Mouse (Mus musculus): ENCODE measurements around the gene Slit3. TPM values are rescaled to one million over a fixed set of nuclear protein-coding genes. Genes with fewer than 3 reads are reported as not detected.

The Slit3 gene
- total and polyA plus RNA-seq, 2 experiments from 2014 or later: 6.7 to 23.7 TPM

DNA sequence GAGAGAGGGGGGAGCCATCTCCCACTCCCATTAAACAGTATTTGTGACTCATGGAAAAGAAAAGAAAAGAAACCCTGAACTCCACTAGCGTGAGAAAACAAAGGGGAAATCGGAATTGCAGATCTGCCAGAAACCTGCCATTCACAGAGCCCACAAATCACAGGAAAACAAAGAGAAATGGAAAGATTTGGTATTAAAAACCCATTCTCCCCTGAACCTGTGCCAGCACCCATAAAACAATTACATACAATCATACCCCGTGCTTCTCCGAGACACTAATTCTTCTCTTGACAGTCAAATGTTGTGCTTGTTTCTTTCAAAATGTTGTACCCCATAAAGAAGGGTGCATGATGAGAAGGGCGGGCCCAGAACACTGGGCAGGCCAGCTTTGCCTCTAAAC, 185.9 kb downstream of the Slit3 start:
- WGBS: 80% methylated on average over 5 of the region's 5 CpGs
- Histone ChIP-seq H3K9ac (replicated peaks; ENCODE audit: low read depth, low read length) (no peak overlapping the region), H3K27me3 (ENCODE audit: control insufficient read depth, insufficient read depth, low read length) (no peaks in the 10 kb centered on the region), H3K4me1 (ENCODE audit: control insufficient read depth, insufficient read depth) (no peaks in the 10 kb centered on the region), H3K4me2 (ENCODE audit: low read depth, low read length) (no peak overlapping the region), H3K4me3 (ENCODE audit: low read depth, low read length) (no peak overlapping the region), H3K9me3 (replicated peaks; ENCODE audit: control insufficient read depth, low read length) (no peaks in the 10 kb centered on the region), H3K27ac (ENCODE audit: low read depth) (no peak overlapping the region), H3K36me3 (replicated peaks; ENCODE audit: control insufficient read depth, insufficient read depth, low read length) (no peaks in the 10 kb centered on the region)
- no peak for DNase-seq (ENCODE audit: low spot score)
- no peak for TF ChIP-seq CTCF (IDR thresholded peaks at IDR 0.05; ENCODE audit: low read depth)
- TF ChIP-seq EP300 (IDR thresholded peaks at IDR 0.05; ENCODE audit: low read depth): no peak
- ATAC-seq (ENCODE audit: insufficient read depth, low read depth): no peak

DNA sequence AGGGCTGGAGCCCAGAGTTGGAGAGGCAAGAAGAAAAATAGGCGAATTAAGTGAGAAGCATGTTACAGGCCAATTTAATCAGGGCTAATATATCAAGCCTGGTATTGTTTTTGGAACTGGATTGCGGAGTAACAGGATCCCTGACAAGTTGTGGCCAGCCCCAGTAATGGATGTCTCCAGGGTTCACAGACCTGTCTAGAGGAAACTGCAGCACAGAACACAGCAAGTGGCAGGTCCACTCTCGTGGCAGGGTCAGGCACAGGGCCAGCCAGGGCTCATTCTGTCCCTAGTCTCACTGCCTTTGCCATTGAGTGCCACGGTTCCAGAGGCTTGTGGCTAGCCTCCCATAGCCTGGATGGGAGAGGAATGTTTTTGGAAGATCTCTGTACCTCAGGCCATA, 187.0 kb downstream of the Slit3 start:
- H3K4me2 ChIP-seq (ENCODE audit: low read depth, low read length): no peak overlapping the region
- no peaks in the 10 kb centered on the region for H3K4me1 ChIP-seq (ENCODE audit: control insufficient read depth, insufficient read depth)
- no peak overlapping the region for H3K4me3 ChIP-seq (ENCODE audit: low read depth, low read length)
- no peaks in the 10 kb centered on the region for H3K36me3 ChIP-seq (replicated peaks; ENCODE audit: control insufficient read depth, insufficient read depth, low read length)
- no peak overlapping the region for H3K9ac ChIP-seq (replicated peaks; ENCODE audit: low read depth, low read length)
- no peak overlapping the region for H3K27ac ChIP-seq (ENCODE audit: low read depth)
- DNase-seq (ENCODE audit: low spot score): no peak
- H3K9me3 ChIP-seq (replicated peaks; ENCODE audit: control insufficient read depth, low read length): no peaks in the 10 kb centered on the region
- H3K27me3 ChIP-seq (ENCODE audit: control insufficient read depth, insufficient read depth, low read length): no peaks in the 10 kb centered on the region
- TF ChIP-seq EP300 (IDR thresholded peaks at IDR 0.05; ENCODE audit: low read depth): no peak
- TF ChIP-seq CTCF (IDR thresholded peaks at IDR 0.05; ENCODE audit: low read depth): no peak
- no peak for ATAC-seq (ENCODE audit: insufficient read depth, low read depth)
- 80% methylated on average over 4 of the region's 4 CpGs for WGBS

DNA sequence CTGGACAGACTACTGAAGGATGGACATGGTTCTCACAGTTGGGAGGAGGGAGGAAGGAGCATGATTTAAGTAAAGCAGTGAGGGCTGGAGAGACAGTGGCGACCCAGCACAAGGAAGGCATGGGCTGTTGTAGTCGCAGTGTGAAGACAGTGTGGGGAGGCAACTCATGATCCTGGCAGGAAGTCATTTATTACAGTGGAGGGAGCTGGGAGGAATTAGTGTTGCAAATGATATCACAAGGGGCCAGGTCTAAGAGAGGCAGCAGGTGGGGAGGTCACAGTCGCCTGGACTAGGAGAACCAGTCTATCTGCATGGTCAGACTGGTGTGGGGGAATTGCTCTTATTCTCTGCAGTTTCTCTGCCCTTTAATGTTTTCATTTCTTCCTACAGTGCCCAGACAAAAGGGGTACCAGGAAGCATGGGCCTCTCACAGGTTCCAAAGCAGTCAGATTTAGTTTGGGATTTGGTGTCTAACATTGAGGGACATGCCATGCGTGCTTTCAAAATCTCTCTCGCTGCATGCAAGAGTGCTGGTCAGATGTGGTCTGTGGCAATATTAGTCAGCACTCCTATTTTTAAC, 194.5 kb downstream of the Slit3 start:
- H3K4me3 ChIP-seq (ENCODE audit: low read depth, low read length): no peak overlapping the region
- H3K27ac ChIP-seq (ENCODE audit: low read depth): no peak overlapping the region
- no peaks in the 10 kb centered on the region for H3K36me3 ChIP-seq (replicated peaks; ENCODE audit: control insufficient read depth, insufficient read depth, low read length)
- TF ChIP-seq EP300 (IDR thresholded peaks at IDR 0.05; ENCODE audit: low read depth) (no peak), CTCF (IDR thresholded peaks at IDR 0.05; ENCODE audit: low read depth) (no peak)
- no peaks in the 10 kb centered on the region for H3K27me3 ChIP-seq (ENCODE audit: control insufficient read depth, insufficient read depth, low read length)
- no peak overlapping the region for H3K4me2 ChIP-seq (ENCODE audit: low read depth, low read length)
- H3K9ac ChIP-seq (replicated peaks; ENCODE audit: low read depth, low read length): no peak overlapping the region
- peaks cover 7% of the 10 kb centered on the region for H3K4me1 ChIP-seq (ENCODE audit: control insufficient read depth, insufficient read depth)
- H3K9me3 ChIP-seq (replicated peaks; ENCODE audit: control insufficient read depth, low read length): no peaks in the 10 kb centered on the region
- DNase-seq (ENCODE audit: low spot score): no peak
- 54% methylated on average over 5 of the region's 5 CpGs for WGBS
- ATAC-seq (ENCODE audit: insufficient read depth, low read depth): no peak

DNA sequence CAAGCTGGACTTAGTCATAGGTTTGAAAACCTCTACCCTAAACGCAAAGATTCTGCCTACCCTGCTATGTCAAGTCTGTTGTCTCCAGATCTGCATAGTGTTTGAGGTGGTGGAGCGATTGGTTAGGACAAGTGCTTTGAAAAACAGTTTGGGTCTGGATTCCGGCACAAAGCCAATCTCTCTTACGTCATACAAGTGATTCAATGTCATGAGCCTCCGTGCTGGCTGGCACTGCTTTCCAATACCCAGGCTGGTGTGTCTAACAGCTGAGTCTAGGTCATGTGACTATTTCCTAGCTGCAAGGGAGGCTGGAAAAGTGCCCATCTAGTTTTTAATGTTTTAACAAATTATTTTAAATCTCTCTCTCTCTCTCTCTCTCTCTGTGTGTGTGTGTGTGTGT, 196.2 kb downstream of the Slit3 start:
- 76% methylated on average over 5 of the region's 5 CpGs for WGBS
- Histone ChIP-seq H3K36me3 (replicated peaks; ENCODE audit: control insufficient read depth, insufficient read depth, low read length) (no peaks in the 10 kb centered on the region), H3K4me3 (ENCODE audit: low read depth, low read length) (no peak overlapping the region), H3K27me3 (ENCODE audit: control insufficient read depth, insufficient read depth, low read length) (no peaks in the 10 kb centered on the region), H3K27ac (ENCODE audit: low read depth) (no peak overlapping the region), H3K4me1 (ENCODE audit: control insufficient read depth, insufficient read depth) (peaks cover 12% of the 10 kb centered on the region), H3K9ac (replicated peaks; ENCODE audit: low read depth, low read length) (no peak overlapping the region), H3K9me3 (replicated peaks; ENCODE audit: control insufficient read depth, low read length) (no peaks in the 10 kb centered on the region), H3K4me2 (ENCODE audit: low read depth, low read length) (no peak overlapping the region)
- TF ChIP-seq EP300 (IDR thresholded peaks at IDR 0.05; ENCODE audit: low read depth) (no peak), CTCF (IDR thresholded peaks at IDR 0.05; ENCODE audit: low read depth) (no peak)
- DNase-seq (ENCODE audit: low spot score) (no peak), ATAC-seq (ENCODE audit: insufficient read depth, low read depth) (no peak)

DNA sequence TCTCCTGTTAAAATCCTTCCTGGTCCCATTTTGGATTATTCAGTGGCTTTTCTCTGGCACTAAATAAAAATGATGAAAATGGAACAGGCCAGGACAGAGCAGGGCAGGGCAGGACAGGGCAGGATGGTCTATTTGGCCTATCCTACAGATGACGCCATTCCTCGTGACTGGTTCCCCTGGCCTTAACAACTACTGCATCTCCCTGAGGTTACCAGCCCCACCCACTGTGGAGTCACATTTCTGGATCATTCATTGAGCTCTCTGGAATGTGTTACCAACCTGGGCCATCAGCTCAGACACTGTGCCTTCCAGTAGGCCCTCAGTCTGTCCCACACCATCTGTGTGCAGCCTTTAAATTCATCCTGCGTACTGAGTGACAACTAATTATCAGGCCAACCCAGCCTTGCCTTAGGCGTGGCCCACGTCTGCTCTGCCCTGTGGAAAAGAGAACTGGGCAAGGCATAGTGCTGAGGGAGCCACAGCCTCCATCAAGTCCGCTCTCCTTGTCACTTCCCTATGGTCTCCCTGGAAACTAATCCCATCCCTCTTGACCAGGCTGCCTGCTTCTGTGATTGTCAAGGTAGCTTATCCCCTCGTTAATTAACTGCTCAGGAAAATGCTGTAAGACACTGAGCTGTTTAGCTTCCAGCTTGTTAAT, 196.9 kb downstream of the Slit3 start:
- H3K36me3 ChIP-seq (replicated peaks; ENCODE audit: control insufficient read depth, insufficient read depth, low read length): no peaks in the 10 kb centered on the region
- DNase-seq (ENCODE audit: low spot score): no peak
- no peak overlapping the region for H3K4me3 ChIP-seq (ENCODE audit: low read depth, low read length)
- TF ChIP-seq CTCF (IDR thresholded peaks at IDR 0.05; ENCODE audit: low read depth): no peak
- no peak for TF ChIP-seq EP300 (IDR thresholded peaks at IDR 0.05; ENCODE audit: low read depth)
- WGBS: 71% methylated on average over 7 of the region's 7 CpGs
- no peak overlapping the region for H3K4me2 ChIP-seq (ENCODE audit: low read depth, low read length)
- no peak overlapping the region for H3K9ac ChIP-seq (replicated peaks; ENCODE audit: low read depth, low read length)
- H3K27me3 ChIP-seq (ENCODE audit: control insufficient read depth, insufficient read depth, low read length): no peaks in the 10 kb centered on the region
- no peaks in the 10 kb centered on the region for H3K9me3 ChIP-seq (replicated peaks; ENCODE audit: control insufficient read depth, low read length)
- no peak overlapping the region for H3K27ac ChIP-seq (ENCODE audit: low read depth)
- H3K4me1 ChIP-seq (ENCODE audit: control insufficient read depth, insufficient read depth): peaks cover 12% of the 10 kb centered on the region
- no peak; the same call in 1 of the 2 replicates for ATAC-seq (ENCODE audit: insufficient read depth, low read depth)
